Mouse (Mus musculus): ENCODE results near the gene Mertk.

The Mertk gene

GRCm38 (mm10) chr2:128758724-128759340 lies 60.1 kb downstream of the Mertk start:
- no peak for ATAC-seq (ENCODE audit: insufficient number of reproducible peaks, low FRiP score, low TSS enrichment)

DNA sequence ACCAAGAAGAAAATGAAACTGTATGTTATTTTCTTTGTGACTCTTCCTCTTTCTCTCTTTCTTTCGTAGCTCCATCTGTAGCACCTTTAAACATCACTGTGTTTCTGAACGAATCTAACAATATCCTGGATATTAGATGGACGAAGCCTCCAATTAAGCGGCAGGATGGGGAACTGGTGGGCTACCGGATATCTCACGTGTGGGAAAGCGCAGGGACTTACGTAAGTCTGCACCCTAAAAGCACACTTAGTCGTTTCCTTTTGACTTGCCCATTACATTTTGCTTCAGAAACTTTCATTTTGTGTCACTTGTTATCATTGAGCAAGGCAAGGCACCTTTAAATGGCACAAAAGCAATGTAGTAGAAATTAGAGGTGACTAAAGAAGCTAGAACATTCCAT lies 63.3 kb downstream of the Mertk start:
- no peak for ATAC-seq (ENCODE audit: insufficient number of reproducible peaks, low FRiP score, low TSS enrichment)

- ATAC-seq (ENCODE audit: insufficient number of reproducible peaks, low FRiP score, low TSS enrichment), result no peak
These were observed 67.0 kb downstream of the Mertk start for GRCm38 (mm10) chr2:128765787-128766186.

- no peak for ATAC-seq (ENCODE audit: insufficient number of reproducible peaks, low FRiP score, low TSS enrichment)
These were observed 69.9 kb downstream of the Mertk start for GRCm38 (mm10) chr2:128768545-128769247.

- no peak for ATAC-seq (ENCODE audit: insufficient number of reproducible peaks, low FRiP score, low TSS enrichment)
These were observed 71.8 kb downstream of the Mertk start for GRCm38 (mm10) chr2:128770557-128770956.

DNA sequence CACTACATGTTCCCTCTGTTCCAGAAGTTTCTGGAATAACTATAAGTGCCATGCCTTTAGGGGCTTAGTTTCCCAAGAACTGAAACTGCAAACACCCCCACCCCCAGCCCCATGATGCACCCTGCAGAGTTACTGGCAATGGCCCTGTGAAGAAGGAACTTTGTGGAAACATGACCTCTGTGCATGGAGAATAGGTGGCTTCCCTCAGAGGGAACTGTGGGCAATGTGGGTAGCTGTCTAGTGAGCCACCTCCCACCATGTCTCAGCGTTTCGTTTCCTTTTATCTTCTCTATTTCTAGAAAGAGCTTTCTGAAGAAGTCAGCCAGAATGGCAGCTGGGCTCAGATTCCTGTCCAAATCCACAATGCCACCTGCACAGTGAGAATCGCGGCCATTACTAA lies 72.3 kb downstream of the Mertk start:
- no peak for ATAC-seq (ENCODE audit: insufficient number of reproducible peaks, low FRiP score, low TSS enrichment)

DNA sequence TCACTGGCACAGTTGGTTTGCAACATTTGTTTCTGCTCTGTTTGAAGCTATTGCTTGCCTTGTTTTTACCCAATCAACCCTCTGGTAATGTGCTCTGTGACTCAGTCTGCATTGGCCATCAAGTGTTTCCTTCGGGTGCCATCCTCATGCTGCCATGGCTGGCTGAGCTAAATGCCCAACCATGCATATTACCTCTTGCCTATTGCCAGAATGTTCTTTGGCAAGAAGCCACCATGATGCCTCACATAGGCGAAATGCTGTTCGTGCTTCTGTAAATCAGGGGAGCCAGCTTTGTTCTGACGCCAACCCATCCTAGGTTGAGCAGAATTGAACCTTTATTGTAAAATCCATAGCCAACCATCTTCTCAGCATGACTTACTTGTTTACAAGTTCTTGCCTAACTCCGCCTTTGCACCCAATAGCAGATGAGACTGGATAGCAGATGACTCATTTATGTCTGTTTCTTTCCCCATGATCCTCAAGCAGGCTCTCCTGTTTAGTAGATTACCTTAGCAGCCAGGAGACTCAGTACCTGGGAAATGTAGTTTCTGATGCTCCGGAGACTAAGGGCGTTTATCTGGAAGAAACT lies 73.1 kb downstream of the Mertk start:
- ATAC-seq (ENCODE audit: insufficient number of reproducible peaks, low FRiP score, low TSS enrichment), result no peak

GRCm38 (mm10) chr2:128782231-128782630 lies 83.5 kb downstream of the Mertk start:
- ATAC-seq (ENCODE audit: insufficient number of reproducible peaks, low FRiP score, low TSS enrichment), result no peak

DNA sequence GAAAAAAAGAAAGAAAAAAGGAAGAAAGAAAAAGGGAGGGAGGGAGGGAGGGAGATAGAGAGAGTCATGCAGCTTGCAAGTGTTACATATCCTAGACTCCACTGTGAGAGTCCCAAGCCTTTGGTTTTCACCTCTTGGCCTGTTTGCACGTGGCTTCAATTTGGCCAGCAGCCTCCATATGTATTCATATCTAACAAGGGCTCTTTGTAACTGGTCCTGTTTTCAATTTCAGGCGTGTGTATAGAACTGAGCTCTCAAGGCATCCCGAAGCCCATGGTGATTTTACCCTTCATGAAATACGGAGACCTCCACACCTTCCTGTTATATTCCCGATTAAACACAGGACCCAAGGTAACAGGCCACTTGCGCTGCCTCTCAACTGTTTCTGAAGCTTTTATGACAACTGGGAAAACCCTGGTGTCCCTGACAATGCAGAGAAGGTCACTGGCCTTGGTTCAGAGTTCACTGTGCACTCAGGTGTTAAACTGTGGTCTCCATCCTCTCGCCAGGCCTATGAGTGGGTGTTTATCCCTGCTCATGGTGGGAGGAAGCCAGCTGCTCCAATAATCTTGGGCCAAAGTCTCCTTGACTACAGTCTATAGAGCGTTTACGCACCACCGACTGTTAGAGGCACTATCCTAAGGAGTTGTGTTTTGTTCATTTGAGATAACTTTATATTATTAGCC lies 85.0 kb downstream of the Mertk start:
- ATAC-seq (ENCODE audit: insufficient number of reproducible peaks, low FRiP score, low TSS enrichment), result no peak

DNA sequence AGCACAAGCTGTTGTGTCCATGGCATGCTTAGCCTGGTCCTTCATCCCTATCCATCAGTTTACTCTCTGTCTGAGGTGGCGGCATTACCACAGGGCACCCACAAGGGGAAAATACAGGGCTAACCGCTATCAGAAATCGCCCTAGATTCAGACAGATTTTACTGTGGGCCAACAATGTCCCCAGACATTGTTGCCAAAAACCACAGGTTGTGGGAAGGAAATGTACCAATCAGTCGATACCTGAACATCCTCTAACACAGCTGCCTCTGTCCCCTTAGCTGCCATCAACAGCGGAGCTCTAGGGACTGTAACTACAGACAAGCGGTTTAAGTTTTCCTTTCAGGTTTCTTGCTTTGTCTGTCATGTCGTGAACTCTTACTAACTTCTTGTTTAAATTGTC lies 86.1 kb downstream of the Mertk start:
- no peak for ATAC-seq (ENCODE audit: insufficient number of reproducible peaks, low FRiP score, low TSS enrichment)

DNA sequence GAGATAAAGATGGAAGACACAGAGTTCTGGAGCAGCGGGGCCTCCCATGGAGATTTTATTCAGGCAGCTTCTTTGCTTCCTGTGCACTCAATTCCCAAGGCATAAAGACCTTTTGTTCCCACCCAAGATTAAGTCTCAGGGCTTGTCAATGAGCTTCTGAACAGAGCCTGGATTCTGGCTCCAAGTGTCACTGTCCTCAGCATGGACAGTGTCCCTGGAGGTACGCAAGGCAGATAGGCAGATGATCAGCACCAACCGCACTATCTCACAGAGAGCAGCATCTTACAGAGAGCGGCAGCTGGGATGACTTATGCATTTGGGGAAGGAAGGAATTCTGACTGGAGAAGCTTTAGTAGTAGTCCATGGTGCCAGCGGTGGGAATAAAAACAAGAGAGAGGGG lies 87.6 kb downstream of the Mertk start:
- ATAC-seq (ENCODE audit: insufficient number of reproducible peaks, low FRiP score, low TSS enrichment), result no peak

DNA sequence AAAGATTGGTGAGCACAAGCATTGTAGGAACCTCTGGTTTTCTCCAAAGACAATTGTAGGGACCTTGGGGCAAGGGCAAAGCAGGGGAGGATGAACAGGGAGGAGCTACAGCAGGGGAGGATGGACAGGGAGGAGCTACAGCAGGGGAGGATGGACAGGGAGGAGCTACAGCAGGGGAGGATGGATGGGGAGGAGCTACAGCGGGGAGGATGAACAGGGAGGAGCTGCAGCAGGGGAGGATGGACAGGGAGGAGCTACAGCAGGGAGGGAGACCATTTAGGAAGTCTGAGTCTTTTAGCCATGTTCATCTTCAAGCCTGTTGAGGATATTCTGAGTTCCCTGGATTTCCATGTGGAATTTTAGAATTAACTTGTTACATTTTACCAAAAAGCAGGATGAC lies 88.0 kb downstream of the Mertk start:
- ATAC-seq (ENCODE audit: insufficient number of reproducible peaks, low FRiP score, low TSS enrichment), result no peak

GRCm38 (mm10) chr2:128787805-128788204 lies 89.0 kb downstream of the Mertk start:
- ATAC-seq (ENCODE audit: insufficient number of reproducible peaks, low FRiP score, low TSS enrichment), result no peak

DNA sequence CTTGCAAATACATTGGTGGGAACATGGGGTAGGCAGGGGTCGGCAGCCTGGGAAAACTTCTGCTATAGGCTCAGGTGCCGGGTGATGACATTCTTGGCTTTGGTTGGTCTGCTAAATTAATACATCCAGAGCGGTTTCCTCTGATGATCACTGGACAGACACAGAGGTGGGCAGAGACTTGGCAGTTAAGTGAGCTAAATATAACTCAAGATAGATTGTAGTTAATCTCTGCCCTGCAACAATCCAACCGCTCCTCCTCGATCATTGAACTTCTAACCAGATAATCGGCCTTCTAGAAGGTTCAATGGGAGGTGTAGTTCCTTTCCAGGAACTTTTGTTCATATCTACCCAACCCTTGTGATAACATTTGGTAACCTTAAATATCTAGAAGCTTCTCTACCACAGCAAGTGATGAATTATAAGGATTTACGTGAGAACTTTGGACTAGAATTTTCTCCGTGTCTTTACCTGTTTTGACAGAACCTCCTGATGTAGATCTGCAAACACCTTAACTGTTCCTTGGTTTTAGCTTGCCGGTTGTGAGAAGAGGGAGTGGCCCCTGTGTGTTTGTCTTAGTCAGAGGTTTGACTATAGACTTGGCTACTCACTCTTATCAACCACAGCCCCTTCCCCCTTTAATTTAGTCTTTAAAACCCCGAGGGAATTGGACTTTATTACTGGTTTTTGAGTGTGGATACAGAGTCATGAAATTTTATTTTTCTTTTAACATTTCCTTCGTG lies 92.3 kb downstream of the Mertk start:
- ATAC-seq (ENCODE audit: insufficient number of reproducible peaks, low FRiP score, low TSS enrichment), result no peak

DNA sequence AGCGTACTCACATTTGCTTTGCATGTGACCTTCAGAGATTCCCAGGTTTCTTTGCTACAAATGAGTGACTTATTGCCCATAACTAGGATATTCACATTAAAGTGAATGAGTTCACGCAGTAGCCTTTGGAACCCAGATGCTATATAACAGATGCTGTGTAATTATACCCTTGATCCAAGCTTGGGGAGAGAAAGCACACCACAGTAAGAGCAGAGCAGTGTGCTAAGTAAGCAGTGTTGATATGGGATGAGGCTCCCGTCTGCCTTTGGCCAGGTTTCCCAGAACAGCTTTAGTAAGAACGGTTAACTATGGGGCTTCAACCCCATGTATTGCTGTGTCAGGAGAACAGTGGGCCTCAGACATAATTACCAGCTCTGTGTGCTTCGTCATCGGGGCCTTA lies 95.2 kb downstream of the Mertk start:
- no peak for ATAC-seq (ENCODE audit: insufficient number of reproducible peaks, low FRiP score, low TSS enrichment)

GRCm38 (mm10) chr2:128796463-128796862 lies 97.7 kb downstream of the Mertk start:
- ATAC-seq (ENCODE audit: insufficient number of reproducible peaks, low FRiP score, low TSS enrichment), result no peak

DNA sequence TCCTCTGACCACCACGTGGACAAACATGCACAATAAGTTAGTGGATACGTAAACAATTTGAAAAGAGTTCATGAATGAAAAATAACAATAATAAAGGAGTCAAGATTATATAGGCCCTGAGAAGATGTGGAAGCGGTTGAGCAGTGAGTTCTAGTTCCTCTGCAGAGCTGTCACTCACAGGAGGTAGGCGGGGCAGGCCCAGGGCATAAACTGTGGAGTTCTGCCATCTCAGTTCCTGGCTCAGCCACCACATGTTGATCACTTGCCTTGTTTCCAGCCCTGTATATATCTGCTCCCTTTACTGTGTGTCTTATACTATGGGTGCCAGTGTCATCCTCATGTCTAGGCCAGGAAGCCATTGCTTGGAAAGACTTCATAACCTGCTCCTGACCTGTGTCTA lies 104.7 kb downstream of the Mertk start:
- ATAC-seq (ENCODE audit: insufficient number of reproducible peaks, low FRiP score, low TSS enrichment), result no peak

GRCm38 (mm10) chr2:128805341-128805740 lies 106.6 kb downstream of the Mertk start:
- ATAC-seq (ENCODE audit: insufficient number of reproducible peaks, low FRiP score, low TSS enrichment), result no peak

DNA sequence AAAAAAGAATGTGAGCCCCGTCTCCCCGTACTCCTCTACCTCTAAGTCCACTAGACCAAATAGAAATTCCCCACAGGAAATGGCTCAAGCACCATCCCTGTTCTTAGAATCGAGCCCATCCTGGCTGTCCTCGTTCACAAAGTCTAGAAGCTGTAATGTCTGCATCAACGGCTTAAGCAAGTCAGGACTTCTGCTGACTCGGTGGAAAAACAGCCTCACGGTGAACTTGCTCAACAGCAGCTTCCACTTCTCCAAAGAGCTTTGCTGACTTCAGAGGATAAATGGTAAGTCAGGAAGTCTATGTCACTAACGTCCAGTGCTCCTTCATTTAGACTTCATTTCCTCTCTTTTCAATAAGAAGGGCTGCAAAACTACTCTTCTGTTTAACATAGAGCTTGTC lies 107.8 kb downstream of the Mertk start:
- no peak for ATAC-seq (ENCODE audit: insufficient number of reproducible peaks, low FRiP score, low TSS enrichment)

DNA sequence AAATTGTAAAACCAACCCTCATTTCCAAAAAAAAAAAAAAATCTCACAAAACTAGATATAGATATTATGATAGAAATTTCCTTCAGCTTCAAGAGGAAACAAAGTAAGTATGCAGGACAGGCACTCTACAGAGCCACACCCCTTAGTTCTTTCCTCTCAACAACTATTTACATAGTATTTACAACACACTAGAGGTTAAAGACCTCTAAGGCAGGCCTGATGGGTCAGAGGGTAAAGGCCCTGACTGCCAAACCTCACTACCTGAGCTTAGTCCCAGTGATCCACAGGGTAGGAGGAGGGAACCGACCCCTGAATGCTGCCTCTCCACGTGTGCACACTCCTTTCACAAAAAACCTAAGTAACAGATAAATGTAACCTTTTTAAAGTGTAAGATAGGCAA lies 114.0 kb downstream of the Mertk start:
- no peak for ATAC-seq (ENCODE audit: insufficient number of reproducible peaks, low FRiP score, low TSS enrichment)

DNA sequence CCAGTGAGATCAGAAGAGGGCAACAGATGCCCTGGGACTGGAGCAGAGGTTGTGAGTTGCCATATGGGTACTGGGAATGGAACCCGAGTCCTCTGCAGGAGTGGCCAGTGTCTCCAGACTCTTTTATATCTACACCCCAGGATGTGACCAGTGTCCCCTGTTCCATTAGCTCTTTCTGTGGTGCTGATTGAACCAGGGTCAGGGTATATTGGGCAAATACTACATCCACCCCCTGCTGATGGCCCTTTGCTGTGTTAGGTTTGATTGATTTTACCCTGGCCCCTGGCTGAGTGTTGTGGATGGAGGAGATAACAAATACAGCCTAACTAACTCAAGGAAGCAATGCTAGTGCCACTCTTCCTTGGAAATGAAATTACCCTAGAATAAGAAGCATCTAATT lies 117.6 kb downstream of the Mertk start:
- ATAC-seq (ENCODE audit: insufficient number of reproducible peaks, low FRiP score, low TSS enrichment), result no peak
